Mouse (Mus musculus) bone marrow macrophage, adult 2 months (primary cell): ENCODE measurements at regions not wholly inside any gene's neighbourhood (a gene's known extent, or its start where the extent isn't known, plus 50 kb on each side); places are given as distances from the start of the nearest gene placed in this dataset.

Source experiments
- CTCF ChIP-seq: IDR thresholded peaks from 2 replicates; pipeline ENCODE4 v1.5.1; 2012; ENCODE audit warnings: low read depth, mild to moderate bottlenecking, low read length, moderate library complexity
- POLR2A ChIP-seq: IDR thresholded peaks from 2 replicates; pipeline ENCODE4 v1.6.1; 2012; ENCODE audit warnings: mild to moderate bottlenecking, low read depth, low read length, borderline replicate concordance

DNA sequence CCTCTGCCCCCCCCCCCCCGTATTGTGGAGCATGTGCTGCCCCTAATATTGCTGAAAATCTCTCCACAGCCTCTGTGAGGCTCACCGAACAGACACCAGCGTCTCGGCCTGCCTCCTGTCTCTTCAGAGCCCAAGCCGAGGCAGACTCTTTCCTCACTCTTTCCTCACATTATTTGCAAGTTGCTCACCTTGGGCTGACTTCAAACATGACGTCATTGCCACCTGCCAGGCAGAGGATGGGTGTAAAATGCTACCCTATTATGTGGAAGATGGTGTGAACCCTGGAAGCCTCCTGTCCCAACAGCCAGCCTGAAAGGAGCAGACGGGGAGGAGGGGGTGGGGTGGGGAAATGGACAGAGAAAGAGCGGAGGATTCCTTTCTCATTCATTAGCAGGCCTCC is 259.3 kb downstream of the Sox11 start:
- no peak for TF ChIP-seq CTCF
- no peak for TF ChIP-seq POLR2A
